Mouse (Mus musculus): ENCODE measurements at regions not wholly inside any gene's neighbourhood (a gene's known extent, or its start where the extent isn't known, plus 50 kb on each side); places are given as distances from the start of the nearest gene placed in this dataset.

GRCm38 (mm10) chr4:70160525-70161224 is 249.6 kb downstream of the Cdk5rap2 start:
- Histone ChIP-seq H3K36me3 (no peaks in the 10 kb centered on the region), H3K4me1 (no peaks in the 10 kb centered on the region), H3K27me3 (no peaks in the 10 kb centered on the region), H3K9me3 (no peaks in the 10 kb centered on the region), H3K4me2 (no peak overlapping the region), H3K27ac (no peak overlapping the region), H3K4me3 (no peak overlapping the region), H3K9ac (no peak overlapping the region)
- WGBS = 83% methylated on average over 1 of the region's 1 CpGs
- ATAC-seq (ENCODE audit: insufficient number of reproducible peaks, low FRiP score, low TSS enrichment, low read depth) = no peak

- ATAC-seq (ENCODE audit: insufficient number of reproducible peaks, low FRiP score, low TSS enrichment, low read depth) = no peak
- WGBS = 94% methylated on average over 1 of the region's 1 CpGs
- H3K4me2 ChIP-seq = no peak overlapping the region
These were observed 250.2 kb downstream of the Cdk5rap2 start for GRCm38 (mm10) chr4:70160062-70160461.

GRCm38 (mm10) chr4:70153179-70153578 is 257.1 kb downstream of the Cdk5rap2 start:
- no peaks in the 10 kb centered on the region for H3K27me3 ChIP-seq
- H3K4me3 ChIP-seq = no peak overlapping the region
- no peaks in the 10 kb centered on the region for H3K36me3 ChIP-seq
- H3K27ac ChIP-seq = no peak overlapping the region
- H3K4me2 ChIP-seq = no peak overlapping the region
- no peak overlapping the region for H3K9ac ChIP-seq
- peaks cover 10% of the 10 kb centered on the region; the same call in 1 of the 2 replicates for H3K4me1 ChIP-seq
- no peaks in the 10 kb centered on the region for H3K9me3 ChIP-seq
- ATAC-seq (ENCODE audit: insufficient number of reproducible peaks, low FRiP score, low TSS enrichment, low read depth) = no peak
- WGBS = 35% methylated on average over 3 of the region's 3 CpGs

More at GRCm38 (mm10) chr4:70160062-70160461, 250.2 kb downstream of the Cdk5rap2 start:
- H3K9me3 ChIP-seq = no peaks in the 10 kb centered on the region
- no peaks in the 10 kb centered on the region for H3K27me3 ChIP-seq
- no peak overlapping the region for H3K4me3 ChIP-seq
- no peaks in the 10 kb centered on the region for H3K4me1 ChIP-seq
- no peak overlapping the region for H3K27ac ChIP-seq
- no peaks in the 10 kb centered on the region for H3K36me3 ChIP-seq
- H3K9ac ChIP-seq = no peak overlapping the region

GRCm38 (mm10) chr4:70109011-70109410 is 301.2 kb downstream of the Cdk5rap2 start:
- ATAC-seq (ENCODE audit: insufficient number of reproducible peaks, low FRiP score, low TSS enrichment, low read depth) = no peak
- Histone ChIP-seq H3K27me3 (no peaks in the 10 kb centered on the region), H3K9me3 (no peaks in the 10 kb centered on the region), H3K4me2 (no peak overlapping the region), H3K4me3 (no peak overlapping the region), H3K4me1 (no peaks in the 10 kb centered on the region), H3K27ac (no peak overlapping the region), H3K36me3 (no peaks in the 10 kb centered on the region), H3K9ac (no peak overlapping the region)

- H3K27ac ChIP-seq = no peak overlapping the region
- H3K9me3 ChIP-seq = no peaks in the 10 kb centered on the region
- no peaks in the 10 kb centered on the region for H3K27me3 ChIP-seq
- WGBS = 82% methylated on average over 2 of the region's 2 CpGs
- H3K4me1 ChIP-seq = no peaks in the 10 kb centered on the region
- ATAC-seq (ENCODE audit: insufficient number of reproducible peaks, low FRiP score, low TSS enrichment, low read depth) = no peak
- no peak overlapping the region for H3K9ac ChIP-seq
- no peaks in the 10 kb centered on the region for H3K36me3 ChIP-seq
- H3K4me2 ChIP-seq = no peak overlapping the region
- no peak overlapping the region for H3K4me3 ChIP-seq
These were observed 304.5 kb downstream of the Cdk5rap2 start for GRCm38 (mm10) chr4:70105776-70106175.

- Histone ChIP-seq H3K27me3 (no peaks in the 10 kb centered on the region), H3K4me3 (no peak overlapping the region), H3K36me3 (no peaks in the 10 kb centered on the region), H3K9me3 (no peaks in the 10 kb centered on the region), H3K27ac (no peak overlapping the region), H3K9ac (no peak overlapping the region), H3K4me1 (no peaks in the 10 kb centered on the region), H3K4me2 (no peak overlapping the region)
- no peak for ATAC-seq (ENCODE audit: insufficient number of reproducible peaks, low FRiP score, low TSS enrichment, low read depth)
- WGBS = 45% methylated on average over 3 of the region's 3 CpGs
These were observed 312.9 kb downstream of the Cdk5rap2 start for GRCm38 (mm10) chr4:70097353-70097752.

- H3K27ac ChIP-seq = no peak overlapping the region
- no peaks in the 10 kb centered on the region for H3K9me3 ChIP-seq
- H3K4me2 ChIP-seq = no peak overlapping the region
- no peak for ATAC-seq (ENCODE audit: insufficient number of reproducible peaks, low FRiP score, low TSS enrichment, low read depth)
- H3K27me3 ChIP-seq = no peaks in the 10 kb centered on the region
- H3K9ac ChIP-seq = no peak overlapping the region
- H3K4me3 ChIP-seq = no peak overlapping the region
- H3K36me3 ChIP-seq = no peaks in the 10 kb centered on the region
- H3K4me1 ChIP-seq = no peaks in the 10 kb centered on the region
These were observed 332.0 kb downstream of the Cdk5rap2 start for GRCm38 (mm10) chr4:70078206-70078605.

GRCm38 (mm10) chr4:70062516-70062915 is 347.7 kb downstream of the Cdk5rap2 start:
- whole genome bisulfite sequencing = 61% methylated on average over 1 of the region's 1 CpGs
- Histone ChIP-seq H3K36me3 (no peaks in the 10 kb centered on the region), H3K27ac (no peak overlapping the region), H3K27me3 (no peaks in the 10 kb centered on the region), H3K9me3 (no peaks in the 10 kb centered on the region), H3K4me1 (no peaks in the 10 kb centered on the region), H3K9ac (no peak overlapping the region), H3K4me2 (no peak overlapping the region), H3K4me3 (no peak overlapping the region)
- no peak for ATAC-seq (ENCODE audit: insufficient number of reproducible peaks, low FRiP score, low TSS enrichment, low read depth)

GRCm38 (mm10) chr4:70058831-70059544 is 351.3 kb downstream of the Cdk5rap2 start:
- WGBS = 75% methylated on average over 12 of the region's 12 CpGs
- no peak overlapping the region for H3K27ac ChIP-seq
- no peaks in the 10 kb centered on the region for H3K4me1 ChIP-seq
- H3K9ac ChIP-seq = no peak overlapping the region
- no peaks in the 10 kb centered on the region for H3K27me3 ChIP-seq
- H3K4me2 ChIP-seq = no peak overlapping the region
- ATAC-seq (ENCODE audit: insufficient number of reproducible peaks, low FRiP score, low TSS enrichment, low read depth) = no peak
- no peak overlapping the region for H3K4me3 ChIP-seq
- H3K36me3 ChIP-seq = no peaks in the 10 kb centered on the region
- no peaks in the 10 kb centered on the region for H3K9me3 ChIP-seq

- H3K9ac ChIP-seq = no peak overlapping the region
These were observed 357.1 kb downstream of the Cdk5rap2 start for GRCm38 (mm10) chr4:70053136-70053535.

GRCm38 (mm10) chr4:70038241-70038640 is 372.0 kb downstream of the Cdk5rap2 start:
- ATAC-seq (ENCODE audit: insufficient number of reproducible peaks, low FRiP score, low TSS enrichment, low read depth) = no peak
- no peaks in the 10 kb centered on the region for H3K4me1 ChIP-seq
- no peaks in the 10 kb centered on the region for H3K36me3 ChIP-seq
- WGBS = 89% methylated on average over 1 of the region's 1 CpGs
- no peaks in the 10 kb centered on the region for H3K9me3 ChIP-seq
- no peaks in the 10 kb centered on the region for H3K27me3 ChIP-seq
- no peak overlapping the region for H3K4me2 ChIP-seq
- no peak overlapping the region for H3K27ac ChIP-seq
- no peak overlapping the region for H3K9ac ChIP-seq
- H3K4me3 ChIP-seq = no peak overlapping the region

More at GRCm38 (mm10) chr4:70053136-70053535, 357.1 kb downstream of the Cdk5rap2 start:
- Histone ChIP-seq H3K27me3 (no peaks in the 10 kb centered on the region), H3K27ac (no peak overlapping the region), H3K4me1 (no peaks in the 10 kb centered on the region), H3K36me3 (no peaks in the 10 kb centered on the region), H3K4me3 (no peak overlapping the region), H3K4me2 (no peak overlapping the region), H3K9me3 (no peaks in the 10 kb centered on the region)
- WGBS = 72% methylated on average over 2 of the region's 2 CpGs
- no peak for ATAC-seq (ENCODE audit: insufficient number of reproducible peaks, low FRiP score, low TSS enrichment, low read depth)

GRCm38 (mm10) chr4:70035912-70036311 is 374.3 kb downstream of the Cdk5rap2 start:
- Histone ChIP-seq H3K4me2 (no peak overlapping the region), H3K9ac (no peak overlapping the region), H3K27me3 (no peaks in the 10 kb centered on the region), H3K36me3 (no peaks in the 10 kb centered on the region), H3K27ac (no peak overlapping the region), H3K4me1 (no peaks in the 10 kb centered on the region), H3K9me3 (no peaks in the 10 kb centered on the region), H3K4me3 (no peak overlapping the region)
- ATAC-seq (ENCODE audit: insufficient number of reproducible peaks, low FRiP score, low TSS enrichment, low read depth) = no peak
- WGBS = 12% methylated on average over 1 of the region's 1 CpGs

Measured in limb, embryonic 15.5 days (tissue).